Comparison of ENCODE assay signal across 8 mouse cellular contexts in genomic region chr7:97399960-97400715, GRCm38 (mm10). TPM values are rescaled to one million over a fixed set of nuclear protein-coding genes. Genes with fewer than 3 reads are reported as not detected.
DNase-seq lines count a peak whose midpoint lies in the region; ATAC-seq and TF ChIP-seq lines count a peak whose summit lies in the region.

TSS of gene Ndufc2 (plus strand) at chr7:97400003.

- DNase-seq in MN1 (ENCODE audit: low spot score), result peak; percentile 90
- peak; percentile 73 to 87 for DNase-seq in cerebellum, adult 18-20 months
- DNase-seq in forebrain, postnatal 0 days, result peak; percentile 92
- DNase-seq in heart, postnatal 4 days, result peak; percentile 87
- DNase-seq in layer of hippocampus, adult 9-11 months, result peak; percentile 64
- peak; percentile 73 for DNase-seq in lung, postnatal 25 days (ENCODE audit: low spot score)
- DNase-seq in retina, embryonic 14.5 days (ENCODE audit: low spot score), result peak; percentile 85
- DNase-seq in thymus, postnatal 4 days, result peak; percentile 86

- H3K27ac ChIP-seq in forebrain, postnatal 0 days (ENCODE audit: low read depth, low read length), result peak within 1 kb of the TSS; percentile 85

- no peaks in the 10 kb centered on the region for H3K9me3 ChIP-seq in forebrain, postnatal 0 days (ENCODE audit: low read length)

- H3K36me3 ChIP-seq in forebrain, postnatal 0 days (ENCODE audit: insufficient read depth), result no peaks in the 10 kb centered on the region

- TF ChIP-seq CTCF in forebrain, postnatal 0 days (IDR thresholded peaks at IDR 0.05; ENCODE audit: low read depth), result no peak

- H3K4me2 ChIP-seq in forebrain, postnatal 0 days (ENCODE audit: low read depth), result peak within 1 kb of the TSS; percentile 73

- H3K9ac ChIP-seq in forebrain, postnatal 0 days, result peak within 1 kb of the TSS; percentile 98

- H3K4me1 ChIP-seq in forebrain, postnatal 0 days (ENCODE audit: insufficient read depth), result peaks cover 5% of the 10 kb centered on the region; the same call in 1 of the 2 replicates

- under 1% methylated on average over 54 of the region's 54 CpGs for WGBS in forebrain, postnatal 0 days

- H3K27me3 ChIP-seq in forebrain, postnatal 0 days (ENCODE audit: insufficient read depth, low read length), result no peaks in the 10 kb centered on the region

- peak; percentile 98 for ATAC-seq in forebrain, postnatal 0 days

- H3K4me3 ChIP-seq in forebrain, postnatal 0 days (ENCODE audit: low read depth, low read length), result peak within 1 kb of the TSS; percentile 76

RNA-seq across cellular contexts. Expression of gene Ndufc2, which starts in this region (rescaled TPM):
- 384 and 445 TPM in 2 replicates for total RNA-seq in forebrain, postnatal 0 days (2014; rRNA removed)
- 631 and 789 TPM in 2 replicates for polyA plus RNA-seq in forebrain, postnatal 0 days (2015; fragmentation: Nextera tagmentation; extraction: Ambion mirVana)
- 100 to 1,000 TPM; 507 TPM for total RNA-seq in heart, postnatal 4 days (2021)

Comparison
In these comparisons a context has a peak if more than half of its experiments do, and no peak if none do; other contexts are left out.
1. Peak in every context shown above with its lines: DNase-seq, ATAC-seq, H3K4me3 ChIP-seq and H3K27ac ChIP-seq.